Mouse (Mus musculus) hindlimb bud, embryonic 11.5 days (tissue): ENCODE measurements around the gene Tmcc2.

Experiments
- DNase-seq: peaks from one replicate; pipeline ENCODE4 v3.0.0-alpha.2; 2012; ENCODE audit warnings: low read depth, low spot score; ENCODE audit errors: extremely low spot score

The Tmcc2 gene

DNA sequence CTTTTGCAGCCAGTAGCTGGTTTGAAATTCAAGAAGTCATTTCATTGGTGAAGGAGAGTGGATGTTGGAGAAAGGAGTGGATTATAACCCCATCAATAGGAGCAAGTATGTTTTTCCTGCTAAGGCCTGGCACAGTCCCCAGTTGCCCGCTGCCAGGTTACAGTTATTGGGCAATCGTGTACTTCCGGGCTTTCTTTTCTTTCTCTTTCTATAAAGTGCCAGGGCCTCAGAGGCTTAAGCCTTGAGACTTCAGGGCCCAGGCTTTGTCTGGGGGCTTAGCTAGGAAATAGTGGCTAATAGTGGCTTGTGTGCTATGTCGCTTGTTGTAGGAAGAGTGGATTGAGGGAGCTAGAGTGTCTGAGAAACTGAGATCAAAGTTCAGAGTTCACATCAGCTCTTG, 73.7 kb downstream of the Tmcc2 start:
- no peak for DNase-seq

DNA sequence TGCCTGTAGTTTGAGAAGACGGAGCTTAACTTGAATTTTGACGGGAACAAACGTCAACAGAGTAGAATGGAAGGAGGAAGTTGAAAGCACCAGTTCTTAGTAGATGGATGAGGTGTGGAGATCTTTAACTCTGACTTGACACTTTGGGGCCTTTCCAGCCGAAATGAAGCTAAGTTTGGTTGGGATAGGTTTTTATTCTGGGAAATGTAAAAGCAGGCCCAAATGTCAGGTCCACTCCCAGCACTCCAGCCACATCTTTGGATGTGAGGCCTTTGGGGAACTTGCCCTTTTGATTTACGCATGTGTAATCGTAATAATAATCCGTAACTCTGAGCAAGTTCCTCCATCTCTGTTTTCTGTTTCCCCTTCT, 74.5 kb downstream of the Tmcc2 start:
- no peak for DNase-seq

DNA sequence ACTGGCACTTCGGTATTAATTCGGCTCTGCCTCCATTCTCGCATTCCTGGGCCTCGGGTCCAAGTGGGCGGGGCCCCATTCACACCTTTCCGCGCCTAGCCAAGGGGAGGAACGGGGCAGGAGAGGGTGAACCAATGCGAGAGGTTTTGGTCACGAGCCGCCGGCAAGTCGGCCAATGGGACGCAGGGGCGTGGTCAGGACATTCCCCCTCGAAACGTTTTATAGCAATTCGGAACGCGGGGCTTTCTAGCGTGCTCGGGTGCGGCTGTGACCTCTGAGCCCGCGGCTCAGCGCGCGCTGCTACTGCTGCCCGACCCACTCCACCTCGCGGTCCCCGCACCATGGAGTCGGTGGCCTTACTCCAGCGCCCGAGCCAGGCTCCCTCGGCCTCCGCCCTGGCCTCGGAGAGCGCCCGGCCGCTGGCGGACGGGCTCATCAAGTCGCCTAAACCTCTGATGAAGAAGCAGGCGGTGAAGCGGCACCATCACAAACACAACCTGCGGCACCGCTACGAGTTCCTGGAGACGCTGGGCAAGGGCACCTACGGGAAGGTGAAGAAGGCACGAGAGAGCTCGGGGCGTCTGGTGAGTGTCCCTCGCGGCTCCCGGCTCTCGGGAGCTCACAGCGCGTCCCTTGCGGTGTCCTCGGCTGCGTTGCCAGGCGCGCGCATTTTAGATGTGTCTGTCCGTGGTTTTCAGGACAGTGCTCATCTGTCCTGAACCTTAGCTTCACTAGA, 75.0 kb downstream of the Tmcc2 start, which contains the start of gene Nuak2:
TSS of gene Nuak2 (plus strand) at position 238 of the 736 bp plus-strand sequence.
- DNase-seq, result no peak

DNA sequence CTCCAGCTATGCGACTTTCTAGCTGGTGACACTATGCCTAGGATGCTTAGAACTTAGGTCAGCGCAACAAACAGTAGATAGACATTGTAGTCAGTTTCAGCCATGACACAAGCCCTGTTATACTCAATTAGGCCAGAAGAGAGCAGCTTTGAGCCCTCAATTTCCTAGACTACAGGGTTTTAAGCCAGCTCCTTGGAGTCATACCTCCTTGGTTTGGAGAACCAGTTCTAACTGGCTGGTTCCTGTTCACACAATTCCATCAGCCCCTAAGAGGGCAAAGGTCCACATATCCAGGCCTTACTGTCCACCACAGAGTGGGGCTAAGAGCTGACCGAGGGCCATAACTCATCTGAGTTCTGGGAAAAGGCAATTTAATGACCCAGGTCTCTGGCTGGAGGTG, 78.4 kb downstream of the Tmcc2 start:
- no peak for DNase-seq

DNA sequence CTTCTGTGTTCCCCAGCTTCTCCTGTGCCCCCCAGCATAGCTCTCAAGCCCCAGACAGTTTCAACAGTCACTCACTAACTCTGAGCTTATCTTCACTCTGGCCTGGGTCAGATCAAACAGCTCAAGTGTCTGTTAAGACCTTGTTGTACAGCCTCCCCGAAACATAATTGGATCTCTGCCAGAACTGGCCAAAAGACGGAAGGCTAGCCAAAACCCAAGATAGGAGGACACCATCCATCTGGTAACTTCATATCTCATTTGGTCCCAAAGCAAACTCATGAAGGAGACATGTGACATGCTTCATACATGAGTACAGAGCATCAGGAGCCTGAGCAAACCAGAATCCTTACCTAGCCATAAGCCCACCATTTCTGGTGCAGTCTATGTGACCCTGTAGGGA, 79.0 kb downstream of the Tmcc2 start:
- DNase-seq, result no peak

DNA sequence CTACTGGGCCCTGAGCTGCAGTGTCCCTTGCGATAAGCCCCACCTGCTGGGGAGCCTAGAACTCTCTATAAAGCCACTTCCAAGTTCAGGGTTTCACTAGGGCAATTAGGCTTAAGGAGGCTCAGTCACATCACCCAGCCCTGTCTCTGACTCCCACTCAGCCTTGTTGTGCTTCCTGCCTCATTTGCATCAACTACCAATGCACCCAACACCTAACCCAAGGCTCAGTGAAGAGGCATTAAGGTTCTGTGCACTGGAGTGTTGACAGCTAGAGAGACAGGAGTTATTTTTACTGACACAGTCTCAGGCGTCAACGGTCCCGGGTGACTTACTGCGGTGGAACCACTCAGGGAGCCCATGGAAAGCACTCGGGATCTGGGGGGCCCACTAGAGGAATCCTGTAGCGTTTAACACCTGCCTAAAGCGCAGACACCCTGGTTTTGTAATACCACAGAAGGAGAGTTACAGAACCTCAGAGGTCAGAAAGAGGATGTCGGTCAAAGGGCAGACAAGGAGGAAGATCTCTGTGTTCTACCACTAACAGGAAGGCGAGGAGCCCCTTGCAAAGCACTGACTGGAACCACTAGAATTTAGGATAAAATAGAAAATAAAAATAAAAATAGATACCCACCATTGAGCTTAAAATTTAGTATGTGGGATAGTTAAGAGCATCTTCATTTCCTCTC, 79.8 kb downstream of the Tmcc2 start:
- no peak for DNase-seq

DNA sequence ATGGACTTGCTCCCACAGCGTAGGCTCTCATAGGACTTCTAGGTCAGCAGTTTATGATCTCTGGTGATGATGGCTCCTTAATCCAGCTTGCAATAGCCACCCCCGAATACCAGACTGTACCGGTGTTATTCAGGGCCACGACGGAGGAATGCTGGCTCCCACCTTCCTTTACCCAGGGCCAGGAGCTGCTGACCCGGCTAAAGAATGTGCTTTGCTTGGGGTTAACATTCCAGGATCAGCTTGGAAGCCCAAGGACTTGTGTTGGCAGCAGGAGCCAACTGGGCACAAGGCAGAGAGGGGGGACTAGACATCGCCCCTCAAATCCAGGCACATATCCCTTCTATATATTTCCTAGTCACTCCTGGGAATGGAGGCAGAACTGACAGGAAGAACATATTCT, 80.3 kb downstream of the Tmcc2 start:
- no peak for DNase-seq

DNA sequence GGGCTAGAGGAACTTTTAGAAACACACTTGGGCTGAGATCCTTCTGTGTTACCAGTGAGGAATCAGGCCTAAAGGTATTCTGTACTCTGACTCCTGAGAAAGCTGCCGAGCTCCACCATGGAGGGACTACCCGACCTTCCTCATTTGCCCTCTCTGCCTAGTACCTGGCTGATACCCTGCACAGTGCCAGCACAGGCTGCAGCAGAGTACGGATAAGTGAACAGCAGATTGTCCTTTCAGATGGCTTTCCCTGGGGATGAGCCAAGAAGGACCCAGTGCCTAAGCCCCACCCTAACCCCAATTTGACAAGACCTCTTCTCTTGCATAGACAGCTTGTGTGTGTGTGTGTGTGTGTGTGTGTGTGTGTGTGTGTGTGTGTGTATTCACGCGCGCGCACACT, 82.4 kb downstream of the Tmcc2 start:
- DNase-seq, result no peak

DNA sequence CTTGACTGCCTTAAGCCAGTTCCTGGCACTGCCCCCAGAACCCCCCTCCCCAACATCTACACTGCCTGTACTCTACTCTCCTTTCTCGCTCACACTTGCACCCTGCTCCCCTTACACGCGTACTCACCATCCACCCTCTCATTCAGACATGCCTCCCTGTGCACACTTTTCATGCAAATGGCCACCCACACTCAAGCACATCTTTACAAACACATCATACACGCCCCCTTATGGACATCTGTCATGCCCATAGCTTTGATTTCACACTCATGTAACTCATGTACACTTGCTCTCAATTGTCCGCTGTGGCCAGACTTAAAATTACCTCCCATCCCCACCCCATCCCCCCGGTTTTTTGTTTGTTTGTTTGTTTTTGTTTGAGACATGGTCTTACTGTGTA, 83.1 kb downstream of the Tmcc2 start:
- DNase-seq, result no peak

DNA sequence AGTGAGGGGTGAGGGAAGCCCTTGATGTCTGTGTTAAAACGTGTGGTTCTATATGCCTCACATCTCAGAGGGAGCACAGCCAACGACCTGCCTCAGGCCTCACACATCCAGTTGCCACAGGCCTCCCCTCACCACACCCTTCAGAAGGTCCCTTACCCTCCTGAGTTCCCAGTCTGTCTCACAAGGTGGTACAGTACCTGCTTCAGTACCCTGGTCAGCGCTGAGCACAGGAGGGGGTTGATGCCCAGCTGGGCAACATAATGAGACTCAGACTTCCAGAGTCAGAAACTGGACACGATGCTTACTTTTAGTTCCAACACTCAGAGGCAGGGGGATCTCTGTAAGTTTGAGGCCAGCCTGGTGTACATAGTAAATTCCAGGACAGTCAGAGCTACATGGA, 84.3 kb downstream of the Tmcc2 start:
- no peak for DNase-seq
